Mouse (Mus musculus) kidney, adult 8-10 months (tissue): ENCODE results near the gene Tlr9.

ENCODE experiments used
- DNase-seq, 2 experiments: peaks; one replicate each; pipeline ENCODE4 v3.0.0; 2022

Tlr9 gene

DNA sequence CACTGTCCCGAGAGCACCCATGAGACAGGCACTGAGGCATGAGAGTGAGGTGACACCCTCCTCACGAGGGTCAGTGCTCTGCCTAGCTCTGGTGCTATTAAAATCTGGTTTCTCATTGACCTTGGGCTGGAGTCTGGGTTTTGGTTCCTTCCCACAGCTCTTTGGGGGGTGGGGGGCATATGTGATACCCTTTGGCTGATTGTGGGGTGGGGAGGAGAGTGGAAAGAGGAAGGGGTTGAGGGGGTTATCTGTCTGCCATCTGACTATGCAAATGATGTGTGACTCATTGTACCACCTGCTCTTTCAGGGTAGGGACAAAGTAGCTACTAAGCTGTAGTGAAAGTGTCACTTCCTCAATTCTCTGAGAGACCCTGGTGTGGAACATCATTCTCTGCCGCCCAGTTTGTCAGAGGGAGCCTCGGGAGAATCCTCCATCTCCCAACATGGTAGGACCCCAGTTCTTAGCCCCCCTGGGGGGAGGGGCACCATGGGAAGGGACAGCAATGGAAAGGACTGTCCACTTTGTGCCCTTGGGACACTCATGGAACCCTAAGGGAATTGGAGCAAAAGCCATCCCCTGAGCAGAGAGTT is at the start of gene Tlr9:
Gene Tlr9 (plus strand): TSS at position 338 of the 591 bp plus-strand sequence.
- DNase-seq: no peak

DNA sequence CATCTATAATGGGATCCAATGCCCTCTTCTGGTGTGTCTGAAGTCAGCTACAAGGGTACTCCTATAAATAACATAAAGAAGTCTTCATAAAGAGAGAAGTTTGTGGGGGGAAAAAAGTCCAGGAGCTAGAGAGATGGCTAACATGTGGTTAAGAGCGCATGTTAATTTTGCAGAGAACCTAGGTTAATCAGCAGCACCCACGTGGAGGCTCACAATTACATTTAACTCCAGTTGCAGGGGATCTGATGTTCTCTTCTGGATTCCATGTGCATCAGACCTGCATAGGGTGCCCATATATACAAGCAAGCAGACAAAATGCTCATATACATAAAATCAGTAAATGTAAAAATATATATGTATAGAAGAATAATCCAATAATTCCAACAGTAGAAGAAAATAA is 49.0 kb upstream of the Tlr9 start:
- DNase-seq: no peak

DNA sequence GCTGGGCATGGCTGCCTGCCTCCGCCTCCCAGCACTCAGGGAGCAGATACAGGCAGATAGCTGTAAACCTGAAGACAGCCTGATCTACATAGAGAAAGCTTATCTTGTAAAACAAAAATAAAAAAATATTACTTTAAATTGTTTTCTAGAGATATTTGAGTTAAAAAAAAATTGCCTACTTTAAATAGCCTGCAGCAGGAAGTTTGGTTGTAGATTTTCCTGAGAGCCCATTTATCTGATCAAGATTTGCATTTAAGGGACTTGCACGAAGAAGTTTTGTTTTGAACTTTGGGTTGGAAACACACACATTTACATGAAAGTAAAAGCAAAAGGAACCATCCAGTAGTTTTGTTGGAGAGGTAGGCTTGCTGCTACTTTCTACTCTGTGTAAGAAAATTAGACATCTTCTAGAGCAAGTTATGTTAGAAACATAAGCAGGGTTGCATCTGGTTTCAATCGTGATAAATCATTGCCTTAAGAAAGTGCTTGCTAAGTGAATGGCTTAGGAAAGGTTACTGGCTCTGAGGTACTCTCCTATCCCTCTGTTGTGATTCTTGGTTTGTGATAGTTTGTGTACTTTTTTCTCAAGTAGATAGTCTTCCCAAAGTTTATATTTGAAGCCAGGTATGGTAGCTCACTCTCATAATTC is 46.7 kb upstream of the Tlr9 start:
- DNase-seq: no peak

DNA sequence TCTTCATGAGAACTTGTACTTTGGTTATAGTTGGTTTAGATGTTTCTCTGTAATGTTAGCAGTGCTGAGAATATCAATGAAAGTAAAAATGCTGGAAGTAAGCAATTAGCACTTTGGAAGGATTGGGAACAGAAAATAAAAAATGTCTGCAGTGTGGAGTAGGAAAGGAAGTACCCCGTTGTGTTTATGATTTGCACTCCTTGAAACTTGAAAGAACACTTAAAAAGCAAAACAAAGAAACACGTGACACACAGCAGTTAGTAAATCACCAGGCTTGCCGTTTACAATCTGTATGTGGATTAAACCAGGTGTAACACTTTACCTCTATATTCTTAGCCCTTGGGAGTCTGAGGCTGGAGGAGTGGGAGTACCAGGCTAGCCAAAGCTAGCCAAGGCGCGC is 45.6 kb upstream of the Tlr9 start:
- DNase-seq: no peak

DNA sequence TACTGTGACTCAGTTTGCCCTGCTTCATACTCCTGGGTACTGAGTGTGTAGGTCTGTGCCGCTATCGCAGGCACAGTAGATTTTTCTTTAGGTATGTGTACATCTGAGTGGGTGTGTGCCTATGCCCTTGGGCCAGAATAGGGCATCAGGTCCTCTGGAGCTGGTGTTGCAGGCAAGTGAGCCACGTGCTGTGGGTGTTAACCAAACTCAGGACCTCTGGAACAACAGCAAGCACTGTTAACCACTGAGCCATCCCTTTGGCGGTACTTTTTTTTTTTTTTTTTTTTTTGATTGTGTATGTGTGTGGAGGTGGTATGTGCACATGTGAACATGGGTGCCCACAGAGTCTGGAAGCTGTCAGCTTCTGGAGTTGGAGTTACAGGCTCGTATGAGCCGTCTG is 44.6 kb upstream of the Tlr9 start:
- DNase-seq: no peak

DNA sequence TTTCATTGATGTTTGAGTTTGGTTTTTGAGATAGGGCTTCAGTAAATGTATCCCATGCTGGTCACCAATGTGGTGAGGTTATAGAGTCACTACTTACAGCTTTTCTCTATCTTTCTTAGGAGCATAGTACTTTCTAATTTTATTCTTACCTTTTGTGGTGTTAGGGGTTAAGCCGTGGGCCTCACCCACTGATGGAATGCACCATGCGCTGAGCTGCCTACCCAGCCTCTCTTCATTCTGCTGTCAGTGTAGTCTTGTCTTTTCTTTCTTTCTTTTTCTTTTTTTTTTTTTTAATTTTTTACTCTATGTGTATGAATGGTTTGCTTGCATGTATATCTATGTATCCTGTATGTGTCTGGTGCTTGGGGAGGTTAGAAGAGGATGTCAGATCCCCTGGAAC is 42.9 kb upstream of the Tlr9 start:
- no peak for DNase-seq

DNA sequence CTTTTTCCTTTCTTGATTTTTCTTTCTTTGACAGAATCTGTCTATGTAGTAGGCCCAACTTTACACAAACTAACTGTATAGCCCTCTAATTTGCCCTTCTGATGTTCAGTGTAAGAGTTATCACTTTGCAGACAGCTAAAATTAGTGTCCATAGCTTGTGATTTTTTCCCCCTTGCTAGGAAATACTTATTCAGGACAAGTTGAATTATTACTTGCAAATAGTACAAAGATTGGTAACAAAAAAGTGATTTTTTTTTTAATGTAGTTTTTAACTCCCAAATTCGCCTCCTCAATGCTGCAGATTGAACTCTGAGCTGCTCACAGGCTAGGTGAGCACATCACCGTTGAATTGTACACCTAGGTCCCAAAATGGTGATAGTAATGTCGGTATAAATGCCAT is 42.4 kb upstream of the Tlr9 start:
- no peak for DNase-seq

DNA sequence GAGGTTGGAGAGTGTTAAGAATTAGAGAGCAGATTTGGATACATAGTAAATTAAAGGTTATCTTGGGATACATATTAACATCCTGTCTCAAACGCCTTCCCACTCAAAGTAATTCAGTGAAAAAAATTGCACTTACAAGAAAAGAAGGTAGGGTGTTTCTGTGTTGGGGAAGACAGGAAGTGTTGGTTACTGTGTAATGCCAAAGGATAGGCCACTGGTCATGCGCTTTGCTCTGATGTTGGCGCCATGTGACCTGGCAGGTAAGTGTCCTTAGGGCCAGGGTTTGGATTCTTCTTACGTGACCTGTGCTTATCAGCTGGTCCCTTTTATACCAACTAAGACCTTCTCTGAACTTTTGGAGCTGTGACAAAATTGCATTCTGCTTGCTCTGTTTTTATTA is 40.3 kb upstream of the Tlr9 start:
- no peak for DNase-seq

DNA sequence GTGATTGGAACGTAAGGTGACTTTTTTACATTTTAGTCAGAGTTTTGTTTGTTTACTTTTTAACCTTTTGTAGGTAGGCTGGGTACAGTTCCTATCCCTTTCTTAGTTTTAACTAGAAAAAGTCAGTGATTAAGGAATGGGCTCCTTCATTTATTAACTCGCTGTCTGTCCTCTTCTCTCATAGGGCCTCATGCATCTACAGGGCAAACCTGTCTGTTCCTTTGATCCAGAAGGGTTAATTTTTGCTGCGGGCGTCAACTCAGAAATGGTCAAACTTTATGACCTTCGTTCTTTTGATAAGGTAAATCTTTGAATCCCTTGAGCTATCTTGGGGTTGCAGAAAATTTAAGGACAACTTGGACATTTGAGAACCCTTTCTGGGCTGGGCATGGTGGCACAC is 38.4 kb upstream of the Tlr9 start:
- peak; percentile 41 to 46 for DNase-seq

DNA sequence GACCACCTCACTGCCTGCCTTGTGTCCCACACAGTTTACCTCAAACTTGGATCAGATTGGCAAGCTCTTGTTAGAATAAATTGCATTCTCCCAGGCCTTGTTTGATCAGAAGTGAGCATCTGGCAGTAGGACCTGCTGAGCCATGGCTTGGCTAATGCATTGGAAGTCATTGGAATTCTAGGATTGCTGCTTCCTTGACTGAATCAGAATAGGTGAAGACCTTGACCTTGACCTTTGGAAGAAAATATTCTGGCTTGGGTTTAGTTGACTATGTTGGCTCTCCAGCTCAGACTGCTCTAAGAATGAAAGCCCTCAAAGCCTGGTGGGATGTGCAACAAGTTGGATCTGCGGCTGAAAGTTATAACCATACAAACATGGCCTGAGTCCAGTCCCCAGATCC is 31.0 kb upstream of the Tlr9 start:
- DNase-seq: no peak

DNA sequence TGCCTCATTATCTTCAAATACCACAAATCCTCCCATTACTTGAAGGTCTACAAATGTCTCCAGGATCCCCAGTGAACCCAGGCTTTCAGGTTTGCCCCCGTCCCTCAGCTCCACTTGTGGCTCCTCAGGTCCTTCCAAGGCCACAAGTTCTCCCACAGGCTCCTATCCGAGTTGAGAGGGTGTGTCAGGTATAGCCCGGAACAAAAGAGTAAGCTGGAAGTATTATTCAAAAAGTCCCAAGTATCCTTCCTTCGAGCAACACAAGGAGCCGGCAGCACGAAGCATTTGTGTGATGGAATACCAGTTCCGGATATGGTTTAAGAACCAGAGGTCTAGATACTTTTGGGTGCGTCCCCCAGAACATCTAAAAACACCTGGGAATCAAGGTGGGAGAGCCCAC is 30.4 kb upstream of the Tlr9 start:
- DNase-seq: no peak

DNA sequence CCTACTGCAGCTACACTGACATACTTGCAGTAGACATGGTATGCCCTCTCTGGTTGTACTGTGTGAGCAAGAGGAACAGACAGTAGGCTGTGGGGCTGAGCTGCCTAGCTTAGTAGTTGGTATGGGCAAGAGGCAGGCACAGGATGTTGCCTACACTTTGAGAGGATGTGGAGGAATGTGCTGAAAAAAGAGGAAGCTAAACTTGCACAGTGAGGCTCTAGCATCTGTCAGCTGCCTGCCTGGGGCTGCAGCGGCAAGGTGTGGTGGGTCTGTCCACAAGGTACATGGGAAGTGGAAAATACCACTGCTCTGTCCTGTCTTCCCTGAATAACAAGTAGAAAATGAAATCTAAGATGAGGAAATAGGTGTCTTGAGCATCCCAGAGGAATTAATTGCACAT is 29.4 kb upstream of the Tlr9 start:
- no peak for DNase-seq

DNA sequence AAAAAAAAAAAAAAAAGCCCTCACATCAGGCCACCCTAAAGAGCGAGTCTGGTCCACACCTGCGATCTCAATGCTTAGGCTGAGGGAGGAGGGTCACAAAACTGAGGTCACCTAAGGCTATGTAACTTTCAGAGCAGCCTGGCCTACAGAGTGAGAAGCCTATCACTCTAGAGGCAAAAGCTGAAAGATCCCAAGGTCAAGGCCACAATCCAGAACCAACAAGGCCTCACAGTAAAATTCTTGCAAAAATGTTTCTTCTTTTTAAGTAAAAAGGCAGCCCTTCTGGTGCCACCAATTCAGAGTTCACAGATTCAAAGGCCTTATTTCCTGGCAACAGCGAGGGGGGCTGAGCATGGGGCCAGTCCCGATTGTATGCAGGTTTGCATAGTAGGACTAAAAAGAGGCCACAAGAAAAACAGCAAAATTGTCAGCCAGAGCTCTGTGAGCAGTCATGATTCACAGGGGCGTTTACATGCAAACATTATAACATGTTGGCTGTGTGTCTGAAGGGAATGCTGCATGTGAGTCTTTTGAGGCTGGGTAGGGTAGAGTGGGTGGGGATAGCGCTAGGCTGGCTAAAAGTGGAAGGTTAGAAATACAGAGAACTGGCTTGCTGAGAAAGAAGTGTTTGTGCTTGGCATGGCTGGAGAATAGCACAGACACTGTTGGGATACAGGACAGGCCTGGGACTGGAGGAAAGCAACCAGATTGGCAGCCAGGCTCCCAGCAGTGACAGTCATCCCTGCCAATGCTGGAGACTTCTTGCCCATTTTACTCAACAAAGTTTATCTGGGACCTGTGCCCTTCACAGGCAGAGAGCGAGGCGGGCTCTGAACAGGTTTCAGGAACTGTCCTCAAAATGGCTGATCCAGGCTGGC is 28.2 kb upstream of the Tlr9 start:
- no peak for DNase-seq

DNA sequence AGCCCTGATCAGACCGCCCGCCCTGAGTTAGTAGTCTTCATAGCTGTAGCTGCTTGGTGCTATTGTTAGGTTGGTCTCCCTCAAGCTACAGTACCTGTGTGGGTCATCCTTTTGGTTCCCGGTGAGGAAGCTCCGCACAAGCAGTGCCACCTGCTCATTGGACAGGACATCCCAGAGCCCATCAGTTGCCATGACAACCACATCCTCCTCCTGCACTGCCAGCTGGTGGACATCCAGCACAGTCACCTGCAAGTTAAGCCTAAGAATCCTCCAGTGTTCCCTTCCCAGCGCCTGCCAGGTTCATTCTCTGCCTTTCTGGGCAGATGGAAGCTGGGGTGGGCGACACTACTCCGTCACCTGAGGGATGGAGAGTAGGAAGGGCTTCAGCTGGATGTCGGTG is 26.7 kb upstream of the Tlr9 start:
- DNase-seq: no peak

DNA sequence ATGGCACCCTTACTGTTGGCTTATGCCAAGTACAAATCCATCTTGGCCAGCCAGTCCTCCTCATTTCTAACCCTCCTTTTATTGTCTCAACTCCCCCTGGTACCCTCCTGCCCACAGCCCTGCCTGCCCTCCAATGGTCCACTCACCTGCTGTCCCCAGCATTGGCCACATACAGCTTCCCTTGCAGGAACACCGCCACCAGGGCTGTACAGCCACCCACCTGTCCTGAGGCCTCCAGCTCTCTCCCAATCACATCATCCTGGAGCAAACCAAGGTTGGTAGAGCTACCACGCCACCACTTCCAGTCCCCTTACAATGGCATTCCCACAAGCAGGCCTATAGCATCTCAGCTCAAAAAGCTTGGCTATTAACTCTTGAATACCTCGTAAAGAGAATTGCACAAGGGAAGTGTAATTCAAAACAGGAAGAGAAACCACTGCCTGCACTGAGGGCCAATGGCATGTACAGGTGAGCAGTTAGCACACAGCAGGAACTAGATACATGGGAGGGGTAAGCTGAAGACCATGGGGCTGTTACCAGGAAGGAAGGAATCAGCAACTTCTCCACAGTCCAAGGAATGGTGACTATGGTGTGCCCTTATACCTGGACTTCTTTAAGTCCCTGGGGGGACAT is 25.2 kb upstream of the Tlr9 start:
- no peak for DNase-seq

DNA sequence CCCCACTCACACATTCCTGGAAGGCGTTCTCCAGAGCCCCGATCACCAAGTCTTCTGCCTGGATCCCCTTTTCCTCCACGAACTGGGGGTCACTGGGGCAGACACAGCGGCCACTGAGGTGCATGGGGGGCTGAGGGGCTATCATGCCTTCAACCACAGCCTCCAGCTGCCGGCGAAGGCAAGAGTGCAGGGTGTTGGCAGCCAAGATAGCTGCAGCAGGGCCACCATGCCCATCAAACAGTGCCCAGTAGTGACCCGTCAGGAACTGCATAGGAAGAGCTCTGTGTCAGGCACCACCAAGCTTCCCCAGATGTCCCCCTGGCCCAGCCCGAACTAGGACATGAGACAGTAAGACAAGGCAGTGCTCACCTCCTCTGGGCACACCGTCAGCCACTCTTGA is 24.7 kb upstream of the Tlr9 start:
- no peak for DNase-seq

DNA sequence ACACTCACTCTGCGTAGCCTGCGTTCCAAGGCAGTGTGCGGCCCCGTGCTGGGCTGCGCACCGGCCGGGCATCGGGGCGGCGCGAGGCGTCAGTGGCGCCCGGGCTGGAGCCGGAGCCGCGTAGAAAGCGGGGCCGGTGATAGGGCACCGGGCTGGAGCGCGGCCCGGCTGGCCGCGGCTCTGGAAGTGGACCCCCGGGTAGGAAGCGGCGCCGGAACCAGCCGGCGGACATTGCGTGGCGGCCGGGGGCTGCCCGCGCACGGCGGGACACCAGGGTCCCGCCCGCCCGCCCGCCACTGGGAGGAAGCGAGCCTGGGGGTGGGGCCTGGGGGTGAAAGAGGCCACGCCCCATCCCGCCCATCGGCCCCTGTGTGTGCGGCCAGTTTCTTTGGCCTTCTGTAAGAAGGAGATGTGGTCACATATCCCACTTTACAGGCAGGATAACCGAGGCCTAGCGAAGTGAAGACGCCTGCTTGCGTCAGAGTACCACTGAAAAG is 23.4 kb upstream of the Tlr9 start:
- DNase-seq: peak; percentile 63 to 75

DNA sequence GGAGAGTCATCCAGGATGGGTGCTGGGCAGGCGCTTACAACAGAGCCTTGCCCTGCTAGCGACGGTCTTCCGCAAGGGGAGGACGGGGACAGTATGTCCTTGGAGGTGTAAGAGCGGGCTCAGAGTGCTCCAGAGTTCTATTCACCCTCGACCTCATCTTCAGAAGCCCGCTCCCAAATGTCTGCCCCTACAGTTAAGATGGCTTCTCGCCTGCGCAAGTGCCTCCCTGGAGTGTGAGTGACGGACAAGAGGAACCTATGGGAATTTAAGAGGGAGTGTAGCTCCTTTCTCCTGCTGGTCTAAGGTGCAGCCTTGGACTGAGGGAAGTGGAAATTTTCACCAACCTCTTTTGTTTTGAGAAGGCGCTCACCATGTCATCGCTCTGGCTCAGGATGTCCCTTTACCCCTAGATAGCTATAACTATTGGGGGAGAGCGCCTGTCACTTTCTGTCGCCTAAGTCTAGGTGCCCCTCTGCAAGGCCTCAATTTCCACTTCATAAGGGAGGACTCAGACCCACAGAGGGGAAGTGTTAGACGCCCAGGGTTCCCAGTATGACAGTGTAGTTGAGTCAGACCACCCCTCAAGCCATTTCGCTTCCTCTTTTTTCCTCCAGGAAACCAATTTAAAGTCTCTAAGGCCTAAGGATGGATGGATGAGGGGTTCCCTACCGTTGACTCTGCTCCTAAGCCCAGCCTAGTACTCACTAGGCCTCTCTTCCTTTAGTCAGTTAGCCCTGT is 22.7 kb upstream of the Tlr9 start, which contains the start of gene Ppm1m:
Gene Ppm1m (minus strand): TSS at position 212 of the 738 bp plus-strand sequence.
- no peak for DNase-seq

DNA sequence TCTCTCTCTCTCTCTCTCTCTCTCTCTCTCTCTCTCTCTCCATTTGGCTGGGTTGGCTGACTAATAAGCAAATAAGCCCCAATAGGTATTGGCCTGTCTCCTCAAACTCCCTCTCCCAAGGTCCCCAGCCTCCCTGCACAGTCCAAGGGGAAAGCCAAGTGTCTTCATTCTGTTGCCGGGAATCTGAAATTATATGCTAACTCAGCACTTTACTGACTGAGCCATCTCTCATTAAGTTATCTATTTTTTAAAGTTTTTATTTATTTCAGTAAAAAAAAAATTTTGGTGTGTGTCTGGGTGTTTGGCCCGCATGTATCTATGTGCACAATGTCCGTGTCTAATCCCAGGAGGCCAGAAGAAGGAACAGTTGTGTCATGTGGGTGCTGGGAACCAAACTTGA is 20.5 kb upstream of the Tlr9 start:
- DNase-seq: no peak

DNA sequence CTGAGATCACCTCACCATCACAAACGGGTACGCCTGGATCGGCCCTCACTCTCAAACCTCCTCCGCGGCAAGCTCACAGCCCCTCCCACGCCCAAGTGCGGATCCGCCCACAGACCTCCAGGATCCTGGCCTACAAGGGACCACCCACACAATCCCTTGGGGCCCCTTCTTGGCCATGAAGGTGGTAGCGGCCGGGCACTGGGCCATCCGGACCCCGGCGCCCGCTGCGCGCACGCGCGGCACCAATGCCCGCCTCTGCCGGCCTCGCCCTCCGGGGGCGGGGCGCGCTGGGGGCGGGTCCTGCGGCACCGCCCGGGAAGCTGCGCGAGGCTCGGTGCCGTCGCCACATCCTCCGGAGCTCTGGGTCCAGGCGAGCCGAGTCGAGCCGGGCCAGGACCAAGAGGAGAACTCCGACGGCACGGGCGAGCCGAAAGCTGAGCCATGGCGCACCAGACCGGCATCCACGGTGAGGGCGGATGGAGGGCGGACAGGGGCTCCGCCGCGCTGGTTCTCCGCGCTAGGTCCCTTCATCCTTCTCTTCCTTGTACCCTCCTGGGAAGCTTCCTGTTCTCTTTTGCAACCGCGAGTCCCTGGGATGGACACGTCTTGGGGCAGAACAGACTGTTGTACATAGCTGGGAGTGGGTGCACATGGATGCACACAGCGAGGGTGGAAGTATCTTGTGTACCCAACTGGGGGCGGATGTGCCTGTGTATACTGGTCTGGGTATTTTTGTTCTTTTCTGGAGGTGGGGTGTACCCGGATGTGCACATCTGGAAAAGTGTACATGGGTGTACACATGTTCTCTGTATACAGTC is 19.4 kb upstream of the Tlr9 start, which contains the start of gene Twf2:
Gene Twf2 (plus strand): TSS at position 290 of the 818 bp plus-strand sequence.
- DNase-seq: peak; percentile 87 to 90

DNA sequence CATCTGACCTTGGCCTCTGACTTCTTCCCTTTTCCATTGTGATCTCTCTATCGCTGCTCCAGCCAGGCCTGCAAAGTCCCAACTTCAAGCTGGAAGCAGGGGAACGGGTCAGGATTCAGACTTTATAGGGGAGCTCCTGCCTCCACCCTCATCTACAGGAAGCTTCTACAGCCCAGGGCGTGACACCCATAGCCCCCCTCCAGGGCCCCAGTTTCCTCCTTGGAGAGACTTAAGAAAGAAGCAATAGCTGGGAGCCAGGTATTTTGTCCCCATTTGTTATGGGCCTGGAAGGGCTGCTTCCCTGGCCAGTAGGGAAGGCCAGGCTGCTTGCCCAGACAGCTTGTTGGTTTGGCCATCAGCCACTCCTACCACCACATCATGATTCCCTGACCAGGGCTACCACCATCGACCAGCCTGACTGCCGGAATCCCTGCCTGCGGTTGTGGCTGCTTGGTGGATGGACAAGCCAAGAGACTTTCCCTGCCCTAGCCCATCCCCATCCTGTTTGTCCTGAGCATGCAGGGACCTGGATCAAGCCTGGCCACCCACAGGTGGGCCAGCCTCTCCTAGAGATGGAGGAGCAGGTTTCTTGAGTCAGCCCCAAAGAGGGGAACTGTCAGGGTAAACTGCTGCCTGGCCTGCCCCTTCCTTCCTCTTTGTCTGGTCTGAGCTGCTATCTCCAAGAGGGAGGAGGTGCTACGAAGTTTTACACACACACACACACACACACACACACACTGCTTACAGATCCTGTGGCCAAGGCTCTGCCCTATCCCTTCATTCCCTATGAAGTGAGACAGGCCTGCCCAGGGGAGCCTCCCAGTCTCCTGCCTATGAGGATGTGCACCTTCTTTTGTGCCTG is 18.2 kb upstream of the Tlr9 start:
- no peak for DNase-seq
